In genomic region chr16:8333081-8333710, GRCm38 (mm10) we compare ENCODE assay signal across 8 mouse cellular contexts.
DNase-seq lines count a peak whose midpoint lies in the region; ATAC-seq and TF ChIP-seq lines count a peak whose summit lies in the region.

No protein-coding gene starts in this region.

- intact Hi-C loops in left cerebral cortex, postnatal 25 days (cut with DNase I), result loop anchor here (5.0 to 10.0 kb wide), 3 partner anchors 1198 to 1541 kb away; no protein-coding TSS in a partner anchor

- peak; percentile 13 for DNase-seq in NIH3T3 (ENCODE audit: low read depth)
- DNase-seq in brain, embryonic 14.5 days (ENCODE audit: low read depth), result peak; percentile 84
- peak; percentile 71 for DNase-seq in forebrain, embryonic 14.5 days (ENCODE audit: low spot score)
- peak; percentile 47 to 72 for DNase-seq in left cerebral cortex, postnatal 25 days (ENCODE audit: low spot score in 2 of 2)
- peak; percentile 25 for DNase-seq in right cerebral cortex, postnatal 14 days

- 10% methylated on average over 8 of the region's 8 CpGs for WGBS in forebrain, embryonic 14.5 days
- 12% methylated on average over 8 of the region's 8 CpGs for WGBS in hindbrain, embryonic 16.5 days

- no peaks in the 10 kb centered on the region for H3K27me3 ChIP-seq in forebrain, embryonic 14.5 days (replicated peaks; ENCODE audit: control insufficient read depth, insufficient read depth, low read length)
- no peaks in the 10 kb centered on the region for H3K27me3 ChIP-seq in hindbrain, embryonic 16.5 days (replicated peaks; ENCODE audit: control insufficient read depth, insufficient read depth, low read length)

- ATAC-seq in forebrain, embryonic 14.5 days, result peak; percentile 63; the same call in 1 of the 2 replicates
- peak; percentile 90 for ATAC-seq in hindbrain, embryonic 16.5 days
- no peak for ATAC-seq in megakaryocyte progenitor cell, adult 5-6 weeks (replicated peaks; ENCODE audit: poor library complexity)
- no peak for ATAC-seq in erythroblast, adult 5-6 weeks (replicated peaks; ENCODE audit: low FRiP score, poor library complexity, severe bottlenecking)

- no peaks in the 10 kb centered on the region for H3K9me3 ChIP-seq in forebrain, embryonic 14.5 days (replicated peaks; ENCODE audit: control insufficient read depth, low read length)
- no peaks in the 10 kb centered on the region for H3K9me3 ChIP-seq in hindbrain, embryonic 16.5 days (ENCODE audit: control insufficient read depth, low read length)

- no peaks in the 10 kb centered on the region for H3K36me3 ChIP-seq in forebrain, embryonic 14.5 days (ENCODE audit: control insufficient read depth, insufficient read depth, low read length)
- no peaks in the 10 kb centered on the region for H3K36me3 ChIP-seq in hindbrain, embryonic 16.5 days (ENCODE audit: control insufficient read depth, insufficient read depth, low read length)

- TF ChIP-seq CTCF in brain, embryonic 14.5 days (IDR thresholded peaks at IDR 0.05; ENCODE audit: borderline replicate concordance, extremely low read depth, insufficient read depth, insufficient read length), result peak; percentile 69; the same call in 1 of the 2 replicates

- H3K27ac ChIP-seq in forebrain, embryonic 14.5 days (ENCODE audit: low read depth, low read length), result no peak overlapping the region
- no peak overlapping the region for H3K27ac ChIP-seq in hindbrain, embryonic 16.5 days (ENCODE audit: low read depth, low read length)

- H3K4me3 ChIP-seq in forebrain, embryonic 14.5 days (ENCODE audit: low read depth, low read length), result no peak overlapping the region
- H3K4me3 ChIP-seq in hindbrain, embryonic 16.5 days (ENCODE audit: low read length), result no peak overlapping the region

- 0 out of 2 replicates have a peak overlapping the region, but pooled peaks have one; percentile 1 for H3K9ac ChIP-seq in forebrain, embryonic 14.5 days (ENCODE audit: low read length)
- H3K9ac ChIP-seq in hindbrain, embryonic 16.5 days (ENCODE audit: low read depth, low read length), result peak overlapping the region; percentile 54

- H3K4me1 ChIP-seq in forebrain, embryonic 14.5 days (ENCODE audit: control insufficient read depth, insufficient read depth, low read length), result 0 out of 2 replicates have a peak, but pooled peaks cover 3% of the 10 kb centered on the region
- H3K4me1 ChIP-seq in hindbrain, embryonic 16.5 days (ENCODE audit: control insufficient read depth, insufficient read depth, low read depth, low read length), result peaks cover 12% of the 10 kb centered on the region

- no peak for TF ChIP-seq POLR2A in brain, embryonic 14.5 days (IDR thresholded peaks at IDR 0.05; ENCODE audit: borderline replicate concordance, extremely low read depth, insufficient read depth, insufficient read length, poor library complexity, severe bottlenecking)

- peak overlapping the region; percentile 18; the same call in 1 of the 2 replicates for H3K4me2 ChIP-seq in forebrain, embryonic 14.5 days (ENCODE audit: low read length)
- peak overlapping the region; percentile 31 for H3K4me2 ChIP-seq in hindbrain, embryonic 16.5 days (ENCODE audit: low read length)

Comparison
In these comparisons a context has a peak if more than half of its experiments do, and no peak if none do; other contexts are left out.
1. DNase-seq: peak in every context shown above with its lines; median percentile 84 in brain, embryonic 14.5 days; 71 in forebrain, embryonic 14.5 days; 60 in left cerebral cortex, postnatal 25 days; 25 in right cerebral cortex, postnatal 14 days; 13 in NIH3T3.
2. ATAC-seq: peak in forebrain, embryonic 14.5 days (single experiment) and hindbrain, embryonic 16.5 days (single experiment); none in megakaryocyte progenitor cell, adult 5-6 weeks (single experiment) and erythroblast, adult 5-6 weeks (single experiment).